Mouse (Mus musculus): ENCODE data around the gene Hist1h2ba. TPM values are rescaled to one million over a fixed set of nuclear protein-coding genes. Genes with fewer than 3 reads are reported as not detected.

Gene Hist1h2ba
- polyA plus RNA-seq, 1 experiment: not detected

DNA sequence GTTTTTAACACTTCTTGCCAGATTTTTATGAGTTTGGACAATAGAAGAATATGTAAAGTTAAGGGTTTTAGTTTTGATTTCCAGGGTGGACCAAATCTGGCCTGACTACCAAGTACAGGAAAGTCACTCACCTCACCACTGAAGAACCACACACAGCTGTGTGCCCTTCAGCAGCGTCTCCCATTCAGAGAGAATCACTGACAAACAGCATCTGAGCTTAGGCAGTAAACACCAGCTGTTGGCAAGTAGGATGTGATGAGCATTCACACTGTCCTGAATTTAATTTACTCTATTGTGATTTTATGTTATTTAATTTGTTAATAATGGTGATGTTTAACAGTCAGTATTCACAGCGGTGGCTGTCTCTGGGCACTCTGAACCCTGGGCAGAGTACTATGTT is 8.2 kb downstream of the Hist1h2ba start:
- Histone ChIP-seq H3K4me3 (replicated peaks; ENCODE audit: insufficient read depth, low read depth, low read length) (no peak overlapping the region), H3K27ac (ENCODE audit: insufficient read depth, low read length) (no peak overlapping the region), H3K4me1 (ENCODE audit: control insufficient read depth, insufficient read depth, low read length) (no peaks in the 10 kb centered on the region), H3K27me3 (ENCODE audit: control insufficient read depth, insufficient read depth, low read length) (no peaks in the 10 kb centered on the region)
- no peak for DNase-seq
- WGBS: 72% methylated on average over 2 of the region's 2 CpGs
- TF ChIP-seq CTCF (IDR thresholded peaks at IDR 0.05; ENCODE audit: borderline replicate concordance, insufficient read depth, low read depth, low read length) (no peak), POLR2A (IDR thresholded peaks at IDR 0.05; ENCODE audit: borderline replicate concordance, insufficient read depth, low read length) (no peak)

DNA sequence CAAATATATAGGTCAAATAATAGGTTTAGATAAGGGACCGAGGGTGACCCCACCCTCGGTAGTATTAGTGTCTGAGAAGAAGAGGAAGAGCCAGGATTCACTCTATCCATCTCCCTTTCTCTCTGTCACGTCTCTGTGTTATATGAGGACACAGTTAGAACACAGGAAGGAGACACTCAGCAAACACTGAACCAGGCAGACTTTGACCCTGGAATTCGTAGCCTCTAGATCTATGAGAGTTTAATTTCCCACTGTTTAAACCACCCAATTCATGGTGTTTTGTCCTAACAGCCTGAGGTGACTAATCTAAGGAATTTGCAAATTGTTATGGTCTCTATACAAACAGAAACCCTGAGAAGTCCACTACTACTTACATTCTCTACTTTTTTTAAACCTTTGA is 16.3 kb downstream of the Hist1h2ba start:
- Histone ChIP-seq H3K4me1 (ENCODE audit: control insufficient read depth, insufficient read depth, low read length) (no peaks in the 10 kb centered on the region), H3K27me3 (ENCODE audit: control insufficient read depth, insufficient read depth, low read length) (no peaks in the 10 kb centered on the region)
- 83% methylated on average over 4 of the region's 4 CpGs for WGBS

DNA sequence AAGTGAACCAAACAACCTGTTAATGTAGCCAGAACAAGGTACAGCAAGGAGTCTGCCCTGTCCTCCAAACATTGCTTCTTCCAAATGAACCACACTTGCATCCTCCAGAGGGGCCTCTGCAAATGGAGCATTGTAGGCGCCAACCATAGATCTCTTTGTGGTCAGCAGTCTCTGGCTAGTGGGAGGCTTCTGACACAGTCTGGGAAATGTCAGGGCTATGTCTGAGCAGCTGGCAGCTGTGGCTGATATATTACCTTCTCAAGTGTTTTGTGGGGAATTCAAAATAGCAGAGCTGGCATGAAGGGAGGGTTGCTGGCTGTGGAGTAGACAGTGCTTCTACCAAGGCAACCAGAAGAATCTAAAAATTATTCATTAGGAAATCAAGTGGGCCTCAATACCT is 17.8 kb downstream of the Hist1h2ba start:
- Histone ChIP-seq H3K27ac (ENCODE audit: insufficient read depth, low read length) (no peak overlapping the region), H3K27me3 (ENCODE audit: control insufficient read depth, insufficient read depth, low read length) (no peaks in the 10 kb centered on the region), H3K4me3 (replicated peaks; ENCODE audit: insufficient read depth, low read depth, low read length) (no peak overlapping the region), H3K4me1 (ENCODE audit: control insufficient read depth, insufficient read depth, low read length) (no peaks in the 10 kb centered on the region)
- DNase-seq: no peak
- 85% methylated on average over 1 of the region's 1 CpGs for WGBS
- no peak for TF ChIP-seq POLR2A (IDR thresholded peaks at IDR 0.05; ENCODE audit: borderline replicate concordance, insufficient read depth, low read length)
- no peak for TF ChIP-seq CTCF (IDR thresholded peaks at IDR 0.05; ENCODE audit: borderline replicate concordance, insufficient read depth, low read depth, low read length)

More for the DNA sequence above, 16.3 kb downstream of the Hist1h2ba start:
- TF ChIP-seq CTCF (IDR thresholded peaks at IDR 0.05; ENCODE audit: borderline replicate concordance, insufficient read depth, low read depth, low read length): no peak
- TF ChIP-seq POLR2A (IDR thresholded peaks at IDR 0.05; ENCODE audit: borderline replicate concordance, insufficient read depth, low read length): no peak
- Histone ChIP-seq H3K4me3 (replicated peaks; ENCODE audit: insufficient read depth, low read depth, low read length) (no peak overlapping the region), H3K27ac (ENCODE audit: insufficient read depth, low read length) (no peak overlapping the region)
- no peak for DNase-seq

DNA sequence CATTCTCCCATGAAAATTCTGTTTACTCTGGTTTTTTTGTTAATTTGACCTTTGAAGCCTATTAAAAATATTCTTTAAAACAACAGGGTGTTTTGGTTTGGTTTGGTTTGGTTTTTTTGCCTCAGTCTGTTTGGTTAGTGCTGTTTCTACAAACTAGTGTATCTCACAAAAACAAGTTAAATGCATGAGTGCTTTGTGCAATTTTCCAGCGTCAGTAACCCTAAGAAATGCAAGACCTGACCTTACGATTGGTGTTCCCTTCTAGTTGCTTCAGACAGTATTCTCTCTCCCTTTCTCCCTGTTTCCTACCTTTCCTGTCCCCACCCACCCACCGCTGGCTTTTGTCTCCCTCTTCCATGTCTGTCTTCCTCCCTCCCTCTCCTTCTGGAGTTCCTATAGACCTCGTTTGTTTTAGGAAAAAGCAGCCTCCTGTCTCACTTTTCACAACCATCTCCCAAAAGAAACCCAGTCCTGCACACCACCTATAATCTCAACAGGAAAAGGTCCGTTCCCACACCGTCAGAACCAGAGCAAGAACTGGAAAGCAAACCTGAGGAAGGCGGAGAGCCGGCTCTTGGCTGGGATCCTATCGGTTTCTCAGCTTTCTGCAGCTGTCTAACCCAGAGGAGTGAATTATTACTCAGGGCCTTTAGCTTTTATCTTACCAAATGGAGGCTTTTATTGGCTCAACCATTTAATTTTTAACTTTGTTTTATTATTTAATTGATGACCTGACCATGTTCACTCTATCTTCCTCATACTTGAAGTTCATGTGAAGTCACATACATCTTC is 19.4 kb downstream of the Hist1h2ba start, which contains the start of gene Slc17a4:
Slc17a4 (minus strand) TSS at position 634 of the 792 bp plus-strand sequence.
- H3K4me3 ChIP-seq (replicated peaks; ENCODE audit: insufficient read depth, low read depth, low read length): no peak within 1 kb of the TSS
- WGBS: 70% methylated on average over 9 of the region's 9 CpGs

DNA sequence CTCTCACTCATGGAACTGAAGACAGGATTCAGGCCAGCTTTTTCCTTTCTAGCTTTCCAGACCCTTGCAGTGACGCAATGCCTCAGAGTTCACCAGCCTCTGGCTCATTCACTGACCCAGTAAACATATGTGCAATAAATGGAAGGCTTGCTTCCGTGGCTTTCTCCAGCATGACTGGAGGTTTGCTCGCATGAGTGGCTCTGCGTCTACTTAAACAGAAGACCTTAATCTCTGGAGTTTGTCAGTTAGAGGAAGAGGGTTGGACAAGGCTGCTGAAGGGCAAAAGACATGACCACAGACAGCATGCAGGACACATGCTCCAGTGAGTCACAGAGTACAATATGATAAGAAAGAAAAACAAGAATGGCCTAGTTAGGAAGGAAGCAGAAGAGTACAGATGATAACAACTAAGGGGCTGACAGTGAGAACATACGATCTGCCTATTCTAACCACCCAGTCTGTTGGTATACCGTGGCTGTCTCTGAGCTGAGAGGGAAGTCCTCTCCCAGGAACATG is 20.1 kb downstream of the Hist1h2ba start:
- no peaks in the 10 kb centered on the region for H3K27me3 ChIP-seq (ENCODE audit: control insufficient read depth, insufficient read depth, low read length)
- H3K4me3 ChIP-seq (replicated peaks; ENCODE audit: insufficient read depth, low read depth, low read length): no peak overlapping the region
- 49% methylated on average over 6 of the region's 6 CpGs for WGBS

More for the DNA sequence above, 19.4 kb downstream of the Hist1h2ba start, which contains the start of gene Slc17a4:
- no peaks in the 10 kb centered on the region for H3K27me3 ChIP-seq (ENCODE audit: control insufficient read depth, insufficient read depth, low read length)
- H3K4me1 ChIP-seq (ENCODE audit: control insufficient read depth, insufficient read depth, low read length): no peaks in the 10 kb centered on the region
- DNase-seq: no peak
- H3K27ac ChIP-seq (ENCODE audit: insufficient read depth, low read length): no peak within 1 kb of the TSS
- TF ChIP-seq CTCF (IDR thresholded peaks at IDR 0.05; ENCODE audit: borderline replicate concordance, insufficient read depth, low read depth, low read length): no peak

DNA sequence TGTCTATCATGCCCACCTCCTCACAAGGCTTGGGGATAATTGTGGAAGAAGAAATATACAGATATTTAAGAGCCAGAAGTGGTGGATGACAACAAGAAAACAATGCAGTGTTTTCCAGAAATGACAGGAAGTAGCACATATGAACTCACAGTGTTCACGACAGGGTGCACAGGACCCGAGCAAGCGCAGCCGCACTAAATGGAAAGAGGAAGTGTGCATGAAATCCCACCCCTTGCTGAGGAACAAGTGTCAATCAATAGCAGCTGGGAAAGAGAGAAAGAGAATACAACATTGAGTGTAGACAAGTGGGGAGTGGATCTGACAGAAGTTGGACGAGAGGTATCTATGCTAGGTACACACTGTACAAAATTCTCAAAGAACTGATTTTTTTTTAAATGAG is 22.6 kb downstream of the Hist1h2ba start:
- H3K4me3 ChIP-seq (replicated peaks; ENCODE audit: insufficient read depth, low read depth, low read length): no peak overlapping the region
- no peak for TF ChIP-seq CTCF (IDR thresholded peaks at IDR 0.05; ENCODE audit: borderline replicate concordance, insufficient read depth, low read depth, low read length)
- TF ChIP-seq POLR2A (IDR thresholded peaks at IDR 0.05; ENCODE audit: borderline replicate concordance, insufficient read depth, low read length): no peak
- H3K4me1 ChIP-seq (ENCODE audit: control insufficient read depth, insufficient read depth, low read length): no peaks in the 10 kb centered on the region
- 74% methylated on average over 5 of the region's 5 CpGs for WGBS
- DNase-seq: no peak
- no peaks in the 10 kb centered on the region for H3K27me3 ChIP-seq (ENCODE audit: control insufficient read depth, insufficient read depth, low read length)
- H3K27ac ChIP-seq (ENCODE audit: insufficient read depth, low read length): no peak overlapping the region

More for the DNA sequence above, 20.1 kb downstream of the Hist1h2ba start:
- no peak overlapping the region for H3K27ac ChIP-seq (ENCODE audit: insufficient read depth, low read length)
- DNase-seq: no peak
- no peaks in the 10 kb centered on the region for H3K4me1 ChIP-seq (ENCODE audit: control insufficient read depth, insufficient read depth, low read length)
- TF ChIP-seq POLR2A (IDR thresholded peaks at IDR 0.05; ENCODE audit: borderline replicate concordance, insufficient read depth, low read length) (no peak), CTCF (IDR thresholded peaks at IDR 0.05; ENCODE audit: borderline replicate concordance, insufficient read depth, low read depth, low read length) (no peak)

DNA sequence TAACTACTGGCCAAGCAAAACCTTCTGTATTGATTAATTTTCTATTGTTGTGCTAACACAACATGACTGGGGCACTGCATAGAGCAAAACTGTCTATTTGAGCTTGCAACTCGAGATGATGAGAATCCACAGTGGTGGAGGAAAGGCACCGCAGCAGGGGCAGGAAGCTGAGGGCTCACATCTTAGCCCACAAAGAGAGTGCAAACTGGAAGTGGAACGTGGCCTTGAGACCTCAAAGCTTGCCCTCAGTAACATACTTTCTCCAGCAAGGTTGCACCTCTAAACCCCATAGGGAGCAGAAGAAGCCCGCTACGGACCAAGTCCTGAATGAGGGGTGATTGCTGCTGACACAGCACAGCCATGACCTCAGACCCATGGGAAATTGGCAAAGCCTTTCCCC is 23.8 kb downstream of the Hist1h2ba start:
- Histone ChIP-seq H3K27me3 (ENCODE audit: control insufficient read depth, insufficient read depth, low read length) (no peaks in the 10 kb centered on the region), H3K4me3 (replicated peaks; ENCODE audit: insufficient read depth, low read depth, low read length) (no peak overlapping the region), H3K27ac (ENCODE audit: insufficient read depth, low read length) (no peak overlapping the region), H3K4me1 (ENCODE audit: control insufficient read depth, insufficient read depth, low read length) (no peaks in the 10 kb centered on the region)
- no peak for DNase-seq
- 85% methylated on average over 5 of the region's 5 CpGs for WGBS
- TF ChIP-seq CTCF (IDR thresholded peaks at IDR 0.05; ENCODE audit: borderline replicate concordance, insufficient read depth, low read depth, low read length) (no peak), POLR2A (IDR thresholded peaks at IDR 0.05; ENCODE audit: borderline replicate concordance, insufficient read depth, low read length) (no peak)

DNA sequence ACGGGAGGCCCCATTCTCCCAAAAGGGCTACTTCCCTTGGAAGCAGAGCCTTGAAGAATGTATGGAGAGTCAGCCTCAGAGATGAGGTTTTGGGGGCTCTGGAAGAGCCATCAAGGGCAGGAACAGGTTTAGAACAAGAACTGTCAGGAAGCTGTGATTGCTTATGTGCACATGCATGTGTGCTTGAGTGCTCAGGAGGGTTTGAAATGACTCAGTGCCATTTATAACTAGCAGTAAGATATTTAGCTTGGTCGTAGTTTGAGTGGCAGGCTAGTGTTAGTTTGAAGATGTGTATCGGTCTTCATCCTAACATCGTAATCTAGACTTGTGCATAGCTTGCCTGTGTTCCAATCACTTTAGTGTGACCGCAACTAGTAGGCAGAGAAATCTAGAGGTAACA is 27.1 kb downstream of the Hist1h2ba start:
- H3K4me3 ChIP-seq (replicated peaks; ENCODE audit: insufficient read depth, low read depth, low read length): no peak overlapping the region
- no peak for DNase-seq
- H3K4me1 ChIP-seq (ENCODE audit: control insufficient read depth, insufficient read depth, low read length): no peaks in the 10 kb centered on the region
- no peak for TF ChIP-seq CTCF (IDR thresholded peaks at IDR 0.05; ENCODE audit: borderline replicate concordance, insufficient read depth, low read depth, low read length)
- TF ChIP-seq POLR2A (IDR thresholded peaks at IDR 0.05; ENCODE audit: borderline replicate concordance, insufficient read depth, low read length): no peak
- WGBS: 97% methylated on average over 5 of the region's 5 CpGs
- no peaks in the 10 kb centered on the region for H3K27me3 ChIP-seq (ENCODE audit: control insufficient read depth, insufficient read depth, low read length)
- no peak overlapping the region for H3K27ac ChIP-seq (ENCODE audit: insufficient read depth, low read length)

All from cerebellum, adult 2 months (tissue).